Mouse (Mus musculus): Measurements from ENCODE around the gene Gatad2a.

DNA sequence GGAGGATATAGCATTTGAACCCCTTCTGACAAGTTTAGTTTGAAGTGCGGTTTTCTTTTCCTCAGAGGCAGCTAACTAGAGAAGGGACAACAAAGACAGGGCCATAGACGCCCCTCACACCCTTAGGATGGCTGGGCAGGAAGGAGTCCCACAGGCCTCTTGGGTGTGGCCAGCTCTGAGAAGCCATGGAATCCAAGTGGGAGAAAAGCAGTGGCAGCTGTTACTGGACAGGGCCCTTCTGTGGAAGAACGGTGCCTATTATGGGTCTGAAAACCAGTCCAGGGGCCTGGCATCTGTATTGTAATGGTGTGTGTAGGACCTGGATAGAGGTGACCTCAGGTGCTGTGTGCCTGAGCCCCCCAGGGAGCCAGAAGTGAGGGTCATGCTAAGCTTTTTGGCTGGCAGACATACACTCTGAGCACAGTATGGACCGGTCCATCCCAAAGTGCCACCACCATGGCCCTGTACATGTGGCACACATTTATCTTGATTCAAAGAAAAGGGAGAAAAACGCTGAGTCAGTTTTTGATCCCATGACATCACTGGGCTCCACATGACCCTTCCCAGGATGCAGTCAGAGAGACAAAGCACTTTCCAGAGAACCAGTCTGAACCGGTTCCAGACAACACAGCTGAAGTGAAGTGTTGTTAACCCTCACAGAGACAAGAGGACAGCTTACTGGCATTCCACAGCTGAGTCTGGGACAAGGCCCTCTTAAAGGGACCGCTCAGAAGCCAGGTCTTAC lies 60.0 kb downstream of the Gatad2a start:
- TF ChIP-seq CTCF (IDR thresholded peaks at IDR 0.05; ENCODE audit: control insufficient read depth, insufficient read depth, low read length) (no peak), POLR2A (IDR thresholded peaks at IDR 0.05; ENCODE audit: borderline replicate concordance, control insufficient read depth, low read depth, low read length) (no peak)
